Mouse (Mus musculus): ENCODE measurements around the gene Arhgap20. TPM values are rescaled to one million over a fixed set of nuclear protein-coding genes. Genes with fewer than 3 reads are reported as not detected.

Gene Arhgap20
- polyA plus RNA-seq, 1 experiment from 2014 or later: 2.8 TPM

DNA sequence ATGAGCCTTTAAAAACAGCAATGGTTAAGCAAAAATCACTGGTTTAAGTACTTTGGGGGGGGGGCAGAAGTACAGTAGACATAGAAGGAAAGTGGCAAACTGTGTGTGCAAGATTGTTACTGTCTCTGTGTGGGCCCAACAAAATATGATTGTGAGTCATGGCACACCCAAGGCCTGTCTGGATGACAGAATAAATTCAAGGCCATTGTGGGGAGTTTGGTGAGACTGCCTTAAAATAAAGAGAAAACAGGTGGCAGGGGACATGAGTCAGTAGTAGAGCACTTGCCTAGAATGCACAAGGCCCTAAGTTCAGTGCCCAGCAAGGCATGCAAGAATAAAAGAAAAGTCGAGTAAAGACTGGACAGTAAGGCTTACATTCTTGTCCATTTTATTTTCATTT lies 47.8 kb downstream of the Arhgap20 start:
- ATAC-seq (ENCODE audit: insufficient read depth, low FRiP score, low read depth): no peak
- H3K4me1 ChIP-seq: no peaks in the 10 kb centered on the region
- no peak overlapping the region for H3K9ac ChIP-seq
- H3K4me3 ChIP-seq (replicated peaks): no peak overlapping the region
- no peak overlapping the region for H3K4me2 ChIP-seq
- H3K27me3 ChIP-seq (replicated peaks): no peaks in the 10 kb centered on the region
- WGBS: 79% methylated on average over 1 of the region's 1 CpGs
- H3K36me3 ChIP-seq: no peaks in the 10 kb centered on the region
- H3K9me3 ChIP-seq: no peaks in the 10 kb centered on the region
- no peak overlapping the region for H3K27ac ChIP-seq

DNA sequence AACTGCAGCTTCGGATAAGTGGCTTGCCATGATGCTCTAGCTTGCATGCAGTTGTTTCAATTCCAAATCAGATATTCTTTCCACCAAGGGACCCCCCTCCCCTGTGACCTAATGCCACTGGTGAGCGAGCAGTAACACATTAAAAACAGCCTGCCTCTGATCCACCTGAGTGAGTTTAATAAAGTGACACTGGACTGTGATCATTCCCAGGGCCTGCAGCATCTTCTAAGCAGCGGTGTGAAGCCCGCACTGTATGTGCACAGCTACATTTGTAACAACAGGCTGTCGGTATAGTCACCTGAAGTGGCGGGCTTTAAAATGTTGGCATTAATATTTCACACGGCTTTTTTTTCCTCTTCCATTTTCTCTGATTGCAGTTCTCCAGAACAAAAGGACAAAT lies 59.4 kb downstream of the Arhgap20 start:
- no peak for ATAC-seq (ENCODE audit: insufficient read depth, low FRiP score, low read depth)
- no peaks in the 10 kb centered on the region for H3K36me3 ChIP-seq
- H3K9ac ChIP-seq: no peak overlapping the region
- H3K4me1 ChIP-seq: no peaks in the 10 kb centered on the region
- 90% methylated on average over 7 of the region's 7 CpGs for WGBS
- no peak overlapping the region for H3K27ac ChIP-seq
- no peak overlapping the region for H3K4me2 ChIP-seq
- H3K27me3 ChIP-seq (replicated peaks): no peaks in the 10 kb centered on the region
- no peaks in the 10 kb centered on the region for H3K9me3 ChIP-seq
- no peak overlapping the region for H3K4me3 ChIP-seq (replicated peaks)

DNA sequence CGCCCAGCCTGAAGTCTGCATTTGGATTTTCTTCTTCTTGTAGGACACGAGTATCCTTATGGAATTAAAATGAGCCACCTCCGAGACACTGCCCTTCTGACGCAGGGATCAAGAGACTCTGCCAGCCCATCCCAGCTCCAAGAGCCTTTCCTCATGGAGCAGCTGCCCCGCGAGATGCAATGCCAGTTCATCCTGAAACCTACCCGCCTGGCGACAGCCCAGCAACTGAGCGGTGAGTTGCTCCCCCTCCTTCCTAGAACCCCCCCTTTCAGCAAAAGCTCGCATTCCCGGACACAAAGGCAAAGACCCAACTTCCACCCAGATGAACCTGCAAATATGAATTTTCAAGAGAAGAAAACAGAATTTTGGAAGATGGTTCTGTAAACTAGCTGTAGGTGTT lies 66.5 kb downstream of the Arhgap20 start:
- no peak for ATAC-seq (ENCODE audit: insufficient read depth, low FRiP score, low read depth)

DNA sequence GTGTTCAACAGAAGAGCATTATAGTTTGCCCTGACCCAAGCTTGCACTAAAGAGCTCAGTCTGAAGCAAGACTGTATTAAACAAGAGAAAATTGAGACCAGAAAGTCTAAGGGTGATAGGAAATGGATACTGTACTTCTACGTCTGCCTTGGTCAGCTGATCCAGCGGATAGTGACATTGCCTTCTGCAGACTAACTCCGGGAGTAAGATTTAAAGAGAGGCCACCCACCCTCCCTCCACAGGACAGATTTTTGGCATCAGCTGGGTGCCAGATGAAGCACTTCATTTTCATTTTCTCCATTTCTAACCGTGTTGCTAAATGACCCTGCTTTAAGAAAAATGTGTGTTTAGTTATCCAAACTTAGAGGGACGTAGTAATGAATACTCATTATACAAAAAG lies 67.2 kb downstream of the Arhgap20 start:
- 48% methylated on average over 5 of the region's 5 CpGs for WGBS

More for the DNA sequence above, 66.5 kb downstream of the Arhgap20 start:
- Histone ChIP-seq H3K27ac (no peak overlapping the region), H3K9ac (no peak overlapping the region), H3K36me3 (no peaks in the 10 kb centered on the region), H3K27me3 (replicated peaks) (no peaks in the 10 kb centered on the region), H3K4me1 (0 out of 2 replicates have a peak, but pooled peaks cover 5% of the 10 kb centered on the region), H3K4me2 (no peak overlapping the region), H3K9me3 (no peaks in the 10 kb centered on the region), H3K4me3 (replicated peaks) (no peak overlapping the region)
- WGBS: 83% methylated on average over 11 of the region's 11 CpGs

DNA sequence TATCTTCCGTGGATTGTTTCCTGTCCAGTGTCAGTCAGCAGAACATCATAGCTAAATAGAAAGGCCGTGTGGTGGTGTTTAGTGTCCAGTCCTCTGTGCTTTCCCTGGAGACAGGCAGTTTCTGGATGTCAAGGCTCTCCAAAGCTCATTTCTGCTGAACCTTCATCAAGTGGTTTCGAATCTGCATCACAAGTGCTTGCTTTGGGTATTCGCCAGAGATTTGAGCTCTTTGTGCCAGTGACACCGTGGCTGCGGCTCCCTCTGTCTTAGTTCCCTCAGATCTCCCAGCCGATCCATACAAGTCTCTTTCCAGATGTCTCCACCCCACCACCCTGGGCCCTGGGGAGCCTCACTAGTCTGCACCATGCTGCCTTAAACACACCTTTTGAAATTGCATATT lies 72.6 kb downstream of the Arhgap20 start:
- Histone ChIP-seq H3K4me3 (replicated peaks) (no peak overlapping the region), H3K4me1 (no peaks in the 10 kb centered on the region), H3K9ac (no peak overlapping the region), H3K27me3 (replicated peaks) (no peaks in the 10 kb centered on the region), H3K9me3 (no peaks in the 10 kb centered on the region), H3K27ac (no peak overlapping the region), H3K36me3 (no peaks in the 10 kb centered on the region), H3K4me2 (no peak overlapping the region)
- 78% methylated on average over 7 of the region's 7 CpGs for WGBS
- ATAC-seq (ENCODE audit: insufficient read depth, low FRiP score, low read depth): no peak

More for the DNA sequence above, 67.2 kb downstream of the Arhgap20 start:
- Histone ChIP-seq H3K4me3 (replicated peaks) (no peak overlapping the region), H3K36me3 (no peaks in the 10 kb centered on the region), H3K9ac (no peak overlapping the region), H3K27me3 (replicated peaks) (no peaks in the 10 kb centered on the region), H3K27ac (no peak overlapping the region), H3K9me3 (no peaks in the 10 kb centered on the region), H3K4me1 (0 out of 2 replicates have a peak, but pooled peaks cover 5% of the 10 kb centered on the region), H3K4me2 (no peak overlapping the region)
- no peak for ATAC-seq (ENCODE audit: insufficient read depth, low FRiP score, low read depth)

DNA sequence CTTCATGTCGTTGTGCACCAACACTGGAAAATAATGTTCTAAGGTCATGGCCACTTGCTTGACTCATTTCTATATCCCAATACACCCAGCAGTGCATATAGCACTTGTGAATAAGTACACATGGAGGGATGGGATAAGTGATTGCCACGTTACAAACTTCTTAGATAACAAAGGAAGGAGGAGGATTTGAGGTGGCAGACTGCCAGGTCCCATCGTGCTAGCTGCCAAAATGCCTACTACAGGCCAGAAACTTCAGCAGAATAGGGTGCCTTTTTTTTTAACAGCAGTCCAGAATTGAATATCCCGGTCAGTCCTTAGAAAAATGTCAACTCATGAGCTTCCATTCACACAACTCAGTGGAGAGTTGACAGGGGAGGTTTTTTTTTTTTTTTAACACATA lies 78.1 kb downstream of the Arhgap20 start:
- Histone ChIP-seq H3K27me3 (replicated peaks) (no peaks in the 10 kb centered on the region), H3K27ac (no peak overlapping the region), H3K4me1 (no peaks in the 10 kb centered on the region), H3K4me2 (no peak overlapping the region), H3K4me3 (replicated peaks) (no peak overlapping the region), H3K9ac (no peak overlapping the region), H3K9me3 (no peaks in the 10 kb centered on the region), H3K36me3 (no peaks in the 10 kb centered on the region)
- no peak for ATAC-seq (ENCODE audit: insufficient read depth, low FRiP score, low read depth)
- WGBS: 41% methylated on average over 4 of the region's 4 CpGs

DNA sequence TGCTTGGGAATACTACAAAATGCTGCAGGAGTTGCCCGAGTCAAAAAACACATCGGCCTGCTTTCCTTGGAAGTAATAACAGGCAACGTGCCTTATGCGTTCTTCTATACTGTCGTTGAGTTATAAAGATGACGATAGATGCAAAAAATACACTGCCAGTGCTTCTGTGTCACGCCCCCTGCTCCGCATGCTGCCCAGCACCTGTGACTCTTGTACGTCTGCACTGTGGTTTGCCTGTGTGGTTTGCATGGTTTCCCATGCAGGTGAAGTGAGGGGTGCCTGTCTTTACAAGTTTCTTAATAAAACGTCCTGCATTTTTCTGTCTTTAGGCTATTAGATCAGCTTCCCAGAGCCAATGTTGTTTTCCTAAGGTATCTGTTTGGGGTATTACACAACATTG lies 80.7 kb downstream of the Arhgap20 start:
- no peak for ATAC-seq (ENCODE audit: insufficient read depth, low FRiP score, low read depth)
- Histone ChIP-seq H3K9ac (no peak overlapping the region), H3K27ac (no peak overlapping the region), H3K36me3 (no peaks in the 10 kb centered on the region), H3K27me3 (replicated peaks) (no peaks in the 10 kb centered on the region), H3K9me3 (no peaks in the 10 kb centered on the region), H3K4me1 (no peaks in the 10 kb centered on the region), H3K4me2 (no peak overlapping the region), H3K4me3 (replicated peaks) (no peak overlapping the region)
- 92% methylated on average over 10 of the region's 10 CpGs for WGBS

DNA sequence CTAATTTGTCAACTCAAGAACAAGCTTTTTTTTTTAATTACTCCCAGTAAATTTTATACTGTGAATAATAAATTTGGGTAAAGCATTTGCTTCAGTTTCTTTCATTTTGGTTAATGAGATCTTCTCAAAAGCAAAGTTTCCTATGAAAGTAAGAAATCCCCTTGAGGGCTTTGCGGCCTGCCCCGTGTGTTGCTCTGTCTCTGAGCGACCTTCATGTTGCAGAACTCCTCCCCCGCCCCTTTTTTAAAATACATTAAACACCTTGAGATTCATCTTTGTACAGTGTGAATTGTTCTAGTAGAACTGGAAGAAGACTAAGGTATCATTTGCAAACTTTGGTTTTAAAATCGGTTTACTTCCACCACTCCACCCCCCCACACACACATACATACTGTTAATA lies 88.6 kb downstream of the Arhgap20 start:
- Histone ChIP-seq H3K36me3 (no peaks in the 10 kb centered on the region), H3K4me2 (no peak overlapping the region), H3K27me3 (replicated peaks) (no peaks in the 10 kb centered on the region), H3K9me3 (no peaks in the 10 kb centered on the region), H3K9ac (no peak overlapping the region), H3K4me1 (no peaks in the 10 kb centered on the region), H3K27ac (no peak overlapping the region), H3K4me3 (replicated peaks) (no peak overlapping the region)
- 88% methylated on average over 5 of the region's 5 CpGs for WGBS
- no peak for ATAC-seq (ENCODE audit: insufficient read depth, low FRiP score, low read depth)

DNA sequence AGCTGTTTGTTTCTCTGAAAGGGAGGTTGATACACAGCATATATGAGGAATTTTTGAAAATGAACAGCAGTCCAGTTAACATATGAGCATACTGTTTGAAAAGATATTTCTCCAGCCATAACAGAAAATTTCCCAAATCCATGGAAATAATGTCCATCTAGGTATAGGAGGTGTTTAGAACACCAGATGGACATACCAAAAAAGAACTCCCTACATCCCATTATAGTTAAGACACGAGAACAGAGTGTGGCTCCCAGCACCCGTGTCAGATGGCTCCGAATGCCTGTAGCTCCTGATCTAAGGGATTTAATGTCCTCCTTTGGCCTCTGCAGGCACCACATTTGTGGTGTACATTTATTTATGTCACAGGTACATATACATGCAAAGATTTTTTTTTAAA lies 99.1 kb downstream of the Arhgap20 start:
- Histone ChIP-seq H3K4me2 (no peak overlapping the region), H3K4me1 (no peaks in the 10 kb centered on the region), H3K36me3 (no peaks in the 10 kb centered on the region), H3K27ac (no peak overlapping the region), H3K9me3 (no peaks in the 10 kb centered on the region), H3K27me3 (replicated peaks) (no peaks in the 10 kb centered on the region), H3K9ac (no peak overlapping the region), H3K4me3 (replicated peaks) (no peak overlapping the region)
- ATAC-seq (ENCODE audit: insufficient read depth, low FRiP score, low read depth): no peak
- WGBS: 79% methylated on average over 3 of the region's 3 CpGs

DNA sequence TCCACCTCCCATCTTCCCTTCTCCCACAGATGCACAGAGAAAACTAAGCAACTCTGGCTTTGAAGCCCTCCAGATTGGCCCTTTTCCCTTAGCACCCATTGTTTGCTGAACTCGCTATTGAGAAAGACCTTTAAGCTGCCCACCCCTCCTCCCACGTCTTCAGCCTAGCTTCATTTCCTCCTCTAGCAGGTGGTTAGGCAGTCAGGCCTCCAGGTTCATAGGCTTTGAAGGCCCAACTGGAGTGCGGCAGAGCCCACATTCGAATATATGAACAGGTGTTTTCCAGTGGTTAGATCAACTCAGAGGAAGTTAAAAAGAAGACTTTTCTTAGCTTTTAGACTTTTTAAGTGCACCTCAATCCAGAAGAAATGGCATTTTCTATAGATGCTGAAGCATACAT lies 101.5 kb downstream of the Arhgap20 start:
- no peak for ATAC-seq (ENCODE audit: insufficient read depth, low FRiP score, low read depth)
- WGBS: 58% methylated on average over 4 of the region's 4 CpGs
- no peak overlapping the region for H3K9ac ChIP-seq

DNA sequence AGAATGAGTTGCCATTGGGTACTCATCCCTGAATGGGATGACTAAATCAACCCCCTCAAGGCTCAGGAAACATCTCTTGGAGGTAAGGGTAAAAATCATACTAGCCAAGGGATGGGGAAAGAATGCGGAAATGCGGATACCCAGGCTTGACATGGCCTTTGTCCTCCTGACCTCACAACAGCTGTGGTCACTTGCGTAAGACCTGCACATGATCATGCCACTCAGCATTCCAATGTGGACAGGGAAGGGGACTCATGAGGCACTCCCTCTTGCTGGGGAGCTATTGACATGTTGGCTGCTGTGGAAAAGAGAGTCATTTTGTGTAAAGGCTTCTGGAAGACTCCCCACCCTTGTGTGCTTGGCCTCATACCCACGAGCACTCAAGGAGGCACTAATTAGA lies 103.9 kb downstream of the Arhgap20 start:
- Histone ChIP-seq H3K9me3 (no peaks in the 10 kb centered on the region), H3K27ac (no peak overlapping the region), H3K36me3 (no peaks in the 10 kb centered on the region), H3K4me2 (no peak overlapping the region), H3K4me3 (replicated peaks) (no peak overlapping the region), H3K9ac (no peak overlapping the region), H3K4me1 (no peaks in the 10 kb centered on the region), H3K27me3 (replicated peaks) (no peaks in the 10 kb centered on the region)
- WGBS: 86% methylated on average over 4 of the region's 4 CpGs
- ATAC-seq (ENCODE audit: insufficient read depth, low FRiP score, low read depth): no peak

More for the DNA sequence above, 101.5 kb downstream of the Arhgap20 start:
- Histone ChIP-seq H3K4me1 (no peaks in the 10 kb centered on the region), H3K4me3 (replicated peaks) (no peak overlapping the region), H3K27ac (no peak overlapping the region), H3K4me2 (no peak overlapping the region), H3K27me3 (replicated peaks) (no peaks in the 10 kb centered on the region), H3K9me3 (no peaks in the 10 kb centered on the region), H3K36me3 (no peaks in the 10 kb centered on the region)

DNA sequence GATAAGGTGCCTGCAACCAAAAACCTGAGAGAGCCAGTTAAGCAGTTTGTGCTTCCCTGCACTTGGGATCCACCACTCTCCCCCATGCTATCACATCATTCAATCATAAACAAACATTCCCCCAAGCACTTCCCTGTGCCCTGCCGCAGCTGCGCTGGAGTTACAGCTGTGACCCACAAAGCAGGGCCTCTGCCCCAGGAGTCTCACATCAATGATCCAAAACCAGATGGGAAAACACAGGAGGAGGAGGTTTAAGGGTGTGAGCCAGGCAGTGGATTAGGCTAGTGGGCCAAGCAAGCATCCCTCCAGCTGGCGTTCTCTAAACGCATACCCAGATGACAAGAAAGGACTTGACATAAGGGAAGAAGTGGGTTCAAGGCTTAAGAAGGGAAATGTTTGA lies 109.2 kb downstream of the Arhgap20 start:
- ATAC-seq (ENCODE audit: insufficient read depth, low FRiP score, low read depth): no peak
- H3K4me3 ChIP-seq (replicated peaks): no peak overlapping the region
- H3K36me3 ChIP-seq: no peaks in the 10 kb centered on the region
- no peak overlapping the region for H3K4me2 ChIP-seq
- no peak overlapping the region for H3K9ac ChIP-seq
- no peaks in the 10 kb centered on the region for H3K4me1 ChIP-seq
- no peaks in the 10 kb centered on the region for H3K9me3 ChIP-seq
- 15% methylated on average over 4 of the region's 4 CpGs for WGBS
- H3K27ac ChIP-seq: no peak overlapping the region
- H3K27me3 ChIP-seq (replicated peaks): no peaks in the 10 kb centered on the region

DNA sequence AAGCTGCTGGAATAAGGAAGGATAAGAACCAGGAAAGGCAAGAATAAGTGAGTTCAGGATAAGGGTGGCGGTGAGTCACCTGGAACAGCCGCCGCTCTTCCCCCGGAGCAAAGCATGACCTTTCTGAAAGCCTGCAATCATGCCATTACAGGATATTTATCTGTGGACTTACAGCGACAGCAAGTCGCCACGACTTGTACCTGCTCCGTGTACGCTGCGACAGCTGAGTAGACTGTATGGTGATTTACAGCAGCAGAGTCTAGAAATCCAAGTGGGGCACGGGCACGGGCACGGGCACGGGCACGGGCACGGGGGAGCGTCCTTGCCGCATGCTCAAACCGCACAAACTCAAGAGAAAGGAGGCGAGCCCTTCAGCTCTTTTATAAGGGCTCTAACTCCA lies 110.4 kb downstream of the Arhgap20 start:
- Histone ChIP-seq H3K27me3 (replicated peaks) (no peaks in the 10 kb centered on the region), H3K4me2 (no peak overlapping the region; the same call in 1 of the 2 replicates), H3K27ac (no peak overlapping the region), H3K4me3 (replicated peaks) (no peak overlapping the region), H3K9me3 (no peaks in the 10 kb centered on the region), H3K4me1 (no peaks in the 10 kb centered on the region), H3K9ac (no peak overlapping the region), H3K36me3 (no peaks in the 10 kb centered on the region)
- no peak for ATAC-seq (ENCODE audit: insufficient read depth, low FRiP score, low read depth)
- WGBS: 70% methylated on average over 20 of the region's 20 CpGs
